Mouse (Mus musculus): ENCODE measurements around the gene Otor. TPM values are rescaled to one million over a fixed set of nuclear protein-coding genes. Genes with fewer than 3 reads are reported as not detected.

Gene Otor
- polyA plus RNA-seq, 1 experiment from 2014 or later, result not detected

- no peak overlapping the region for H3K4me3 ChIP-seq (ENCODE audit: inconsistent target)
- no peaks in the 10 kb centered on the region for H3K79me2 ChIP-seq (ENCODE audit: inconsistent target)
- 98% methylated on average over 8 of the region's 8 CpGs for WGBS (ENCODE audit: missing documents)
- H3K36me3 ChIP-seq (ENCODE audit: inconsistent target), result no peaks in the 10 kb centered on the region
- H3K27ac ChIP-seq, result no peak overlapping the region
Observed at GRCm38 (mm10) chr2:143089866-143090265, 11.6 kb downstream of the Otor start.

GRCm38 (mm10) chr2:143093726-143094125, 15.5 kb downstream of the Otor start:
- WGBS (ENCODE audit: missing documents), result 16% methylated on average over 6 of the region's 6 CpGs
- no peaks in the 10 kb centered on the region for H3K36me3 ChIP-seq (ENCODE audit: inconsistent target)
- H3K27ac ChIP-seq, result no peak overlapping the region
- H3K4me3 ChIP-seq (ENCODE audit: inconsistent target), result no peak overlapping the region
- no peaks in the 10 kb centered on the region for H3K79me2 ChIP-seq (ENCODE audit: inconsistent target)

DNA sequence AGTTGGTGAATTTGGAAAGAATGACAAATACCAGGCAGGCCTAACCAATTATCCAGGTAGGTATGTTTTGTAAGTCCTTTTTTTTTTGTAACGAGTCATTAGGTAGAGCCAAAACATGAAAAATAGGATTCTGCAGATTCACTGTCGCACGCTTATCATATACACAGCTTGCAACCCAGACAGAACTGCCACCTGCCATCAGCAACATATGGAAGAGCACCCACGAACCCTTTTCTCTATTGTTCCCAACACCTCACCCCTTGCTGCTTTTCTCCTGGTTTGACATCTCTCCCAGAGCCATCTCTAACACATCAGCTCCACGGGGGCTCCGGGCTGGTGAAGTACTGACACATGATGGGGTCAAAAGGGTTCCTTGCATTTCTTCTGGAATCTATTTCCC, 16.5 kb downstream of the Otor start:
- Histone ChIP-seq H3K27ac (no peak overlapping the region), H3K36me3 (ENCODE audit: inconsistent target) (no peaks in the 10 kb centered on the region), H3K79me2 (ENCODE audit: inconsistent target) (no peaks in the 10 kb centered on the region), H3K4me3 (ENCODE audit: inconsistent target) (no peak overlapping the region)
- 77% methylated on average over 6 of the region's 6 CpGs for WGBS (ENCODE audit: missing documents)

DNA sequence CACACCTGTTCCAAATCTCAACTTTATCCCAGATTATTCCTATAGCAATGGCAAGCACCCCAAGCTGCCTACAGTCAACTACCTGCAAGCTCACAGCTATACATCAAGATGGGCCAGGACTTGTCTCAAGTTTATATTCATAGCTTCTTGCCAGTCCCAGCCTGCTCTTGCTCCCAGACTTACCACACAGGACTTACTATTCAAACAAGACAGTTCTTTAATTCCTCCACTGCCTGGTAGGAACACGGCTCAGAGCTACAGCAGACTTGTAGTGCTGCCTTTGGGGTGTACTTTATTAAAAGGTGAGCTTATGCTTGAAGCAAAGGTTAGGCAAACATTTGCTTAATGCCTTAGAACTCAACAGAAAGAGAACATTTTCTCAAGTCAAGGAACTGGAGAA, 18.9 kb downstream of the Otor start:
- H3K79me2 ChIP-seq (ENCODE audit: inconsistent target), result no peaks in the 10 kb centered on the region
- no peak overlapping the region for H3K27ac ChIP-seq
- no peak overlapping the region for H3K4me3 ChIP-seq (ENCODE audit: inconsistent target)
- no peaks in the 10 kb centered on the region for H3K36me3 ChIP-seq (ENCODE audit: inconsistent target)
- WGBS (ENCODE audit: missing documents), result 90% methylated on average over 1 of the region's 1 CpGs

- 83% methylated on average over 1 of the region's 1 CpGs for WGBS (ENCODE audit: missing documents)
- Histone ChIP-seq H3K79me2 (ENCODE audit: inconsistent target) (no peaks in the 10 kb centered on the region), H3K36me3 (ENCODE audit: inconsistent target) (no peaks in the 10 kb centered on the region), H3K4me3 (ENCODE audit: inconsistent target) (no peak overlapping the region), H3K27ac (no peak overlapping the region)
Observed at GRCm38 (mm10) chr2:143113859-143114258, 35.6 kb downstream of the Otor start.

- H3K4me3 ChIP-seq (ENCODE audit: inconsistent target), result no peak overlapping the region
- H3K79me2 ChIP-seq (ENCODE audit: inconsistent target), result no peaks in the 10 kb centered on the region
- no peaks in the 10 kb centered on the region for H3K36me3 ChIP-seq (ENCODE audit: inconsistent target)
- H3K27ac ChIP-seq, result no peak overlapping the region
- 81% methylated on average over 4 of the region's 4 CpGs for WGBS (ENCODE audit: missing documents)
Observed at GRCm38 (mm10) chr2:143114716-143115115, 36.4 kb downstream of the Otor start.

GRCm38 (mm10) chr2:143117453-143117852, 39.2 kb downstream of the Otor start:
- no peak overlapping the region for H3K4me3 ChIP-seq (ENCODE audit: inconsistent target)
- 67% methylated on average over 3 of the region's 3 CpGs for WGBS (ENCODE audit: missing documents)
- H3K27ac ChIP-seq, result no peak overlapping the region
- no peaks in the 10 kb centered on the region for H3K79me2 ChIP-seq (ENCODE audit: inconsistent target)
- no peaks in the 10 kb centered on the region for H3K36me3 ChIP-seq (ENCODE audit: inconsistent target)

GRCm38 (mm10) chr2:143118221-143118620, 39.9 kb downstream of the Otor start:
- Histone ChIP-seq H3K36me3 (ENCODE audit: inconsistent target) (no peaks in the 10 kb centered on the region), H3K27ac (no peak overlapping the region), H3K4me3 (ENCODE audit: inconsistent target) (no peak overlapping the region), H3K79me2 (ENCODE audit: inconsistent target) (no peaks in the 10 kb centered on the region)
- 88% methylated on average over 7 of the region's 7 CpGs for WGBS (ENCODE audit: missing documents)

GRCm38 (mm10) chr2:143131098-143131646, 52.9 kb downstream of the Otor start:
- H3K79me2 ChIP-seq (ENCODE audit: inconsistent target), result no peaks in the 10 kb centered on the region
- H3K4me3 ChIP-seq (ENCODE audit: inconsistent target), result no peak overlapping the region
- 41% methylated on average over 5 of the region's 5 CpGs for WGBS (ENCODE audit: missing documents)
- H3K27ac ChIP-seq, result no peak overlapping the region
- H3K36me3 ChIP-seq (ENCODE audit: inconsistent target), result no peaks in the 10 kb centered on the region

Other genes starting within 250 kb of the Otor start
- gene Kif16b, start 176.9 kb upstream of the Otor start, polyA plus RNA-seq (2018), result 16.8 to 20.4 TPM (median 19.8 TPM) in 3 replicates
- 51.1 to 100 TPM (median 60.8 TPM) in 3 replicates for gene Snrpb2, start 15.4 kb upstream of the Otor start, polyA plus RNA-seq (2018)